Mouse (Mus musculus): ENCODE data around the gene Cfap161.

- TF ChIP-seq MAX (IDR thresholded peaks at IDR 0.05; ENCODE audit: low read depth) (no peak), POLR2A (IDR thresholded peaks at IDR 0.05; ENCODE audit: insufficient read length, low read depth) (no peak), TCF12 (IDR thresholded peaks at IDR 0.05; ENCODE audit: insufficient read depth, poor library complexity, severe bottlenecking) (no peak), USF1 (IDR thresholded peaks at IDR 0.05; ENCODE audit: low read depth) (no peak), POLR2AphosphoS2 (IDR thresholded peaks at IDR 0.05; ENCODE audit: insufficient read length, low read depth) (no peak), TCF3 (IDR thresholded peaks at IDR 0.05; ENCODE audit: insufficient read length, low read depth) (no peak), CEBPB (IDR thresholded peaks at IDR 0.05; ENCODE audit: insufficient read depth, poor library complexity, severe bottlenecking) (no peak), SRF (IDR thresholded peaks at IDR 0.05; ENCODE audit: control insufficient read depth, insufficient read length, low read depth) (peak; percentile 84), E2F4 (IDR thresholded peaks at IDR 0.05; ENCODE audit: insufficient read depth) (no peak), REST (IDR thresholded peaks at IDR 0.05; ENCODE audit: insufficient read depth, insufficient read length) (no peak), MYOD1 (IDR thresholded peaks at IDR 0.05; ENCODE audit: control insufficient read depth in 1 of 3, insufficient read length in 2 of 3, low read depth in 2 of 3) (peak; percentile 62 to 76 (median 64)), MYOG (IDR thresholded peaks at IDR 0.05; ENCODE audit: control insufficient read depth in 1 of 3, insufficient read depth in 1 of 3, insufficient read length in 2 of 3, low read depth in 2 of 3) (peak in 1 of 3 experiments; percentile 18)
Measured at GRCm38 (mm10) chr7:83815646-83816045, 21.0 kb upstream of the Cfap161 start.

Measured in myocyte (in vitro differentiated cells).